Mouse (Mus musculus): Measurements from ENCODE around the gene B3galt4.

B3galt4 gene

DNA sequence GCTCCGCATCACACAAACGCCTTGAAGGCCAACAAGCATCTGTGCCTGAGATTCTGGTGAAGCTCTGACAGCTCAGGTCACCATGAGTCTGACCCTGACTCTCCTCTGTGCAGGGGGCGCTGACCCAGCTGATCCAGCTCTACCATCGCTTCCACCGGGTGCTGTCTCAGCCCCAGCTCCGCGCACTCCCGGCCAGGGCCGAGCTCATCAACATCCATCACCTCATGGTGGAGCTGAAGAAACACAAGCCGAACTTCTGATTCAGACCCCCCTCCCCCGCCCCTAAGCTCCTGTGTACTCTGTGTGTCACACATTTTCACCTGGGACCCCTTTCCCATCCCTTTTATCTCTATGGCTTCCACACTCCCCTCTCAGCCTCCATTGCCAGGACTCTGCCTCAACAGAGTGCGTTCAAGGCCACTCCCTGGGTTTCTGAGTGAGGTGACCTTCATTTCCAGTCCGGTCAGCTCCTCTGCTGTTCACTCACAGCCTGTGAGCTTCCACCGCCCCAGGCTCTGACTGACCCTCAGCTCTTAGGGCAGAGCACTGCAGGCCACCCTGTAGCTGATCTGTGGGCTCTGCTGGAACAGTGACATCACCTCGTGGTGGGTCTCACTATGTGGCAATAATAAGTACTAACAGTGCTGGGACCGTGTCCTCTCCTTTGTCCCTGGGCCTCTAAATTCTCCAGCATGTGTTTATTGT is 14.7 kb upstream of the B3galt4 start:
- DNase-seq, result no peak

DNA sequence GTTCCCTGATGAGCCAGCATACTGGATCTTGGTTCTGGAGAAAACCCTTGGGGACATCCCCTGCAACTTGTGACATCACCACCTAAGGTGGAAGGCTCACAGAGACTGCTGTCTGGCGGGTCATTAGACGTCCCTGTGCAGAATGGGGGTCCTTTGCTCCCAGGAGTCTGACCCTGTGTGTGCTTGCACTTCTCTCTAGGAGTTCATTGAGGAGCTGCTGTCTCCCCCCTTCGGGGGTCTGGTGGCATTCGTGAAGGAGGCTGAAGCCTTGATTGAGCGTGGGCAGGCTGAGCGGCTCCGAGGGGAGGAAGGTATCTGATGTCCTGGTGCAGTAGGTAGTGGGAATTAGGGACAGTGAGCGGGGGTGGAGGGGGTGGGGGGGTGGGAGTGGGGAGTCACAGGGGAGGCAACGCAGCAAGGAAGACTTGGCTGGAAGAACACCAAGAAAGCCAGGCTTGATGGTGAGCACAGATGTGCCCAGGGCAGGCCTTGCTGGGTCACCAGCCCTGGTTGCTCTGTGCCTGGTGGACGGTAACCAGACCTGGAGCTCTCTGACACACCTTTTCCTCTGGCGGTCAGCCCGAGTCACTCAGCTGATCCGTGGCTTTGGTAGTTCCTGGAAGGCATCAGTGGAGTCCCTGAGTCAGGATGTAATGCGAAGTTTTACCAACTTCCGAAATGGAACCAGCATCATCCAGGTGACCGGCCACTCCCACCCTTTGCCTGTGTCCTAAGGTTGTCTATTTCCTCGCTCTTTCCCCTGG is 14.0 kb upstream of the B3galt4 start:
- no peak for DNase-seq

DNA sequence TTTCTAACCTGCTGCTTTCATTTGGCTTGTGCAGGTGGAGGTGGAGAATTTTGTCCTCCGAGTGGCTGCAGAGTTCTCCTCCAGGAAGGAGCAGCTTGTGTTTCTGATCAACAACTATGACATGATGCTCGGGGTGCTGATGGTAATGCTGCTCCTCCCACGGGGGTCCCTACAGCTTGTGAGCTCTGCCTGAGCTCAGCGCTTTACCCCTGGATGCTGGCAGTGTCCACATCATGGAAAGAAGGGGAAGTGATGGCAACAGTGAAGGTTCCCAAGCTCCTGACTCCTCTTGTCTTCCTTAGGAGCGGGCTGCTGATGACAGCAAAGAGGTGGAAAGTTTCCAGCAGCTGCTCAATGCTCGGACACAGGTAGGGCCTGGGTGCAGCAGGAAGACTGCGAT is 11.6 kb upstream of the B3galt4 start:
- no peak for DNase-seq

DNA sequence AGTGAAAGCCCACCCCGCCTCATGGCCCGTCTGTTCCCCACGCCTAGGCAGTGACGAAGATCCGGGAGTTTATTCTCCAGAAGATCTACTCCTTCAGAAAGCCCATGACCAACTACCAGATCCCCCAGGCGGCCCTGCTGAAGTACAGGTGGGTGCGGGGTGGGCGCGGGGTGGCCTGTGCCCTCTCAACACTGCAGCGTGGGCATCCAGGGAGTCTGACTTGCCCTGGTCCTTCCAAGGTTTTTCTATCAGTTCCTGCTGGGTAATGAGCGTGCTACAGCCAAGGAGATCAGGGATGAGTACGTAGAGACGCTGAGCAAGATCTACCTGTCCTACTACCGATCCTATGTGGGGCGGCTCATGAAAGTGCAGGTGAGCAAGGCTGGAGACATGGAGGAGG is 8.7 kb upstream of the B3galt4 start:
- no peak for DNase-seq

DNA sequence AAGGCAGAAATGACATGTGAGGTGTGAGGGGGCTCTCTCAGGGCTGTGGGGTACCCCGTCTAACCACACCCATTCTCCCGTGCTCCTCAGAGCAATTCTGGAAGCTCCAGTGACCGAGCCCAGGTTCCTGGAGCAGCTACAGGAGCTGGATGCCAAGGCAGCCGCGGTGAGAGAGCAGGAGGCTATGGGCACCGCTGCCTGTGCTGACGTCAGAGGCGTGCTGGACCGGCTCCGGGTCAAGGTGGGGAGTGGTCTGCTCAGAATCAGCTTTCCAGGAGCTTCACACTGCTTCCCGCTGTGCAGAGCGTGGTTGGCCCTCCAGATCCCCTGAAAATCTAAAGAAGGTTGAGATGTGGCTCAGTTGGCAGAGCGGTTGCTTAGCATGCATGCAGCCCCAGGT is 7.8 kb upstream of the B3galt4 start:
- DNase-seq, result no peak

DNA sequence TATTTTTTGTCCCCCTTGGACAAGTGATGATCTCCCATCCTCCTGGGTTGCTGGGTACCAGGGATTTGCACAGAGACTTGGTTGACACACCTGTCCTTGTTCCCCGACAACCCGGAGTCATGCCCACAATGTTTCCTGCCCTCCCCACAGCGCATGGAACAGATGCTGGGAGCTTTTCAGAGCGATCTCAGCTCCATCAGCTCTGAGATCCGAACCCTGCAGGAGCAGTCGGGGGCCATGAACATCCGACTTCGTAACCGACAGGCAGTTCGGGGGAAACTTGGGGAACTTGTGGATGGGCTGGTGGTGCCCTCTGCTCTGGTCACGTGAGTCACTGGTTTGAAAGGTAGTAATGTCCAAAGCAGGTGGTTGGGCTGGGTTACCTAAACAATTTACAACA is 7.2 kb upstream of the B3galt4 start:
- no peak for DNase-seq

DNA sequence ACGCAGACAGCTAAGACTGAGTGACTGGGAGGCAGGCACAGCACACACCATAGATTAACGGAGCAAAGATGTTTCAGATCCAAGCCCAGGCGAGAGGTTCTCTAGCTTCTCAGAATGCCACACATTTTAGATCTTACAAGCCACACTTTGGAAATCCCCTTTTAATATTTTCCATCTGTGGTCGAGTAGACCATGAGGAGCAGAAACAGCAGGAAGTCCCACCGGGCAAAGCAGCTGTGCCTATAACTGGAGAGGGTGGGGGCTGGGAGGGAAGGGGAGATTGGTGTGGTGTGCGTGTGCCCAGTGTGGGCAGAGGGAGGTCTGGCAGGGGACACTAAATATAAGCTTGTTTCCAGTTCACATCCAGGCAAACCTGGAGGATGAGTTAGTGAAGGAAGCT is 6.2 kb upstream of the B3galt4 start:
- no peak for DNase-seq

DNA sequence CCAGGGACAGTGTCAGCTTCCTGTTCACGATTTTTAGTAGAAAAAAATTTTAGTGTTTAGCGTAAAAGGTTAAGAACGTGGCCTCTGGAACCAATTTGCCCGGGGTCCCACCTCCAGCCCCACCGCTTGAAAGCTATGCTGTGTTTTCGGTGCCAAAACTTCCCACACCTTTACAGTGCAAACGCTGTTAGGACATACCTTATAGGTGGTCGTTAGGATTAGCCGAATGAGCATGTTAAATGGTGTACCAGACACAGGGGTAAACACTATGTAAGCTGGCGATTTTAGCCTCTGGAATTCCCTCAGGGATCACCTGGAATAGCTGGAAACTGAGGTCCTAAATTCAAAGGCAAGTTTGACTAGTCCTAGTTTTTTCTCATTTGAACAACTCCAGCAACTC is 5.0 kb upstream of the B3galt4 start:
- DNase-seq, result no peak

DNA sequence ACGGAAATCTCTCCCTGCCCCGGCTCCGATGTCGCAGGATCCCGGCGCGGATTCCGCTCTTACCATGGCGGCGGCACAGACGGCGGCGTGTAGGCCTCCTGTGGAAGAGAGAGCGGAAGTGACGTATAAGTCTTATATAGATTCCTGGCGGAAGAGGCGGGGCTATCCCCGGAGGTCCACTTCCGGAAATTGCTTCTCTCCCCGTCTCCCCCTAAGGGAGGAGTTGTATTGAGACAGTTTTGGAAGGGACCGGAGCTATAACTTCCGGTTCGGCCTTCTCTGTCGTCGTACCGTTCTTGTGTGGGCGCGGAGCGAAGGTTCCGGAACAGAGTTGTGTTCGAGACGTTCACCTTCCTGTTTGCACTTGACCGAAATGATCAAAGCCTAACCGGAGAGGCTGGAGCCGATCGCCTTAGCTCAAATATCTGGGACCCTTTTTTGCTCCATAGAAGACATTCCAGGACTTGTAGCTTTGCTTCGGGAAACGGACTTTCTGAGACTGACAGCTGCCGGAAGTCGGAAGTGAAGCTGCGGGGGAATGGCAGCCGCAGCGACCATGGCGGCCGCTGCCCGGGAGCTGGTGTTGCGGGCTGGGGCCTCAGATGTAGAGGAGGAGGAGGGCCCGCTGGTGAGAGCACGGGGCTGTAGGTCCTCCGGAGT is 4.4 kb upstream of the B3galt4 start, which contains the start of the genes Vps52 and Rps18:
Gene Vps52 (plus strand): TSS at position 258 of the 660 bp plus-strand sequence.
Gene Rps18 (minus strand): TSS at position 447 of the 660 bp plus-strand sequence.
- DNase-seq, result peak; percentile 97 to 98

DNA sequence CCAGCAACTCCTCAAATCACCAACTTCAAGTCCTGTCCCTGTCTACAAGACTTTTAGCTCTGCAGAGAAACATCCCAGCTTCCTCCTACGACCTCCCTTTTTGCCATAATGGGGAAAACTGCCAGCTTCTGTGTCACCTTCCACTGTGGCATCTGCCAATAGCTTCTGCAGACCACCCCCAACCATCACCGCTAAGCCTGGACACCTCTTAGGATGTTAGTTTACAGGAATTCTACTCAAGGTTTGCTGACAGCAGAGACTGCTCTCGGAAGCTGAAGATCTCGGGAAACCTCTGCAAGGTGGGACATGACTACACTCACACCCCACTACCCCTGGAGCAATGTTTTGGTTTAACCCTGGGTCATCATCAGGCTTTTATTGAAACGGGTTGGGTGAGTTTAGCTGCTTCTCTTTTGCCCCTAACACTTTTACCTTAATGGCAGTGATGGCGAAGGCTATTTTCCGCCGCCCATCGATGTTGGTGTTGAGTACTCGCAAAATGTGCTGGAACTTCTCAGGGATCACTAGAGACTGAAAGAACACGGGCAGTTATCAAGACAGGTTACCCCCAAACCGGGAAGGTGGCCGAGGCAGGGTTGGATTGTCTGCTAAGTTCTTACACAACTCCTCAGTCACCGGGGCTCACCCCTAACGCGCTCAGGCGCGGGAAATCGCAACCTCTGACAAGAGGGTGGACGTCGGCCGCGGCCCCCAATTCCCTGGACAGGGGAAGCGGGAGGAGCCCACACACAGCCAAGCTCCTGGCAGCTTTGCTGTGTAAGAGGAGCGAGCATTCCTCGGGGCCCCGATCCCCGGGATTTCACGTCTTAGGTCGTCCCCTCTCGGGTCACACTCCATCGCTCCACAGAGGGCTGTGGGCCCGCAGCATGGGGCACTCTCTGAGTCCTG is 3.6 kb upstream of the B3galt4 start:
- peak; percentile 3 to 44 for DNase-seq

DNA sequence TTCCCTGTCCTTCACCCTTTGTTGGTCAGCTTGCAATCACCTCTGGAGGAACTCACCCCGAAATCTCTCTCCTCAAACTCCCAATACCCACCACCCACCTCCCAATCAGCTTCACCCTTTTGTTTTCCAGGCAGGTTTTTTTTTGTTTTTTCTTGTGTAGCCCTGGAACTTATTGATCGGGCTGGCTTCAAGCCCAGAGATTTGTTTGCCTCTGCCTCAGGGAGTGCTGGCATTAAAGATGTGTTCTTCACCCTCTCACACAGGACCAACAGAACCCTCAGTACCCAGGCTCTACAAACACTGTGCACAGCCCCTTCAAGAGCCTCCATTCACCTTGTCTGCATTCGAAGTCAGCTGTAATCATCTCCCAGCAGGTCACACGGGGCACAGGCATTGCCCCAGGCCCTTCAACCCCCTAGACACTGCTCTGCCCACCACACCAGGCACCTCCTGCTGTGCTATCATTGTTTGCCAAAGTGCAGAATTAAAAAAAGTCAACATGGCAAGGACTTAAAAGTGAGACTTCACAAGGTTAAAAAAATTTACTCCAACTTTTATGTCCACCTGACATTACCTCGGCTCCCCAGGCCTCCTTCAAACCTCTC is 2.8 kb upstream of the B3galt4 start:
- DNase-seq, result no peak

DNA sequence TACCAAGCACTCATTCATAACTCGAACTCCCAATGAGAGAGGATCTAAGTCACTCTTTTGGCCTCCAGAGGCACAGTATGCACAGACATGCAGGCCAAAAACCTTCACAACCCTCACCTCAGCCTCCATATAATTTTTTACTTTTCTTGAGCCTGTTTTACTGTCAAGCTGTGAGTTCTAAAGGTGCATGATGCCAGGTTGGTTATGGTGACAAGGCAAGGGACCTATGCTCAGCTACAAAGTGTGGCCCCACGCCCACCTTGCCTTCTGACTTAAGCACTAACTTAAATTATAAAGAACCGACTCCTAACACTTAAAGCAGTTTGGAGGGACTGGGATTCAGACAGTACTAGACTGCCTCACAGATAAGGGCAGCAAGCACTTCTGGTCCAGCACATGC is 2.0 kb upstream of the B3galt4 start:
- no peak for DNase-seq

DNA sequence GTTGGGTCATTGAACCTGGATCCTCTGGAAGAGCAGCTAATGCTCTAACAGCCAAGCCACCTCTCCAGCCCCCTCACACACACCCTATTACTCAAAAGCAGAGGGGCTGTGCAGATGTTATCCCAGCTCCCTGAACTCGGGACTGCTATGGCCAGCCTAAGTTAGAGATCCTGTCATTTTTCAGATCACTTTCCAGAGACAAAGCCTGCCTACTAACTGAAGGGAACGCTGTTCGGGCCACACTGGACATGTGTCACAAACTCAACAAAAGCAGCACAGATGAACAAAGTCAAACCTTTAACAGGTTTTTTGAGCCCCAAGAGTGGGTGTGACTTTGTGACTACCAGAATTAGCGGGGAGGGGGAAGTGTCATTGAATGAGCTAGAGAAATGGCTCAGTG is 1.6 kb upstream of the B3galt4 start:
- no peak for DNase-seq

DNA sequence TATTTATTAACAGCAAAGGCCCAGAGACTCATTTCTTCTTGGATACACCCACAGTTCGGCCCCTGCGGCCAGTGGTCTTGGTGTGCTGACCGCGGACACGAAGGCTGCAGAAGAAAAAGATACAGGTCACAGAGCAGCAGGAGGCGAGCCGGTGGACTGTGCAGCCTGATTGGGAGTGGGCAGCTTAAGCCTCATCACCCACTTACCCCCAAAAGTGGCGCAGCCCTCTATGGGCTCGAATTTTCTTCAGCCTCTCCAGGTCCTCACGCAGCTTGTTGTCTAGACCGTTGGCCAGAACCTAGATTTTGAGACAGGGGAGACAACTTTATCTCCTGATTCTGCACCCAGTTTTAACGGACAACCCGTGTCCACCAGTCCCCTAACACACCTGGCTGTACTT is 727 bp upstream of the B3galt4 start:
- peak in 1 of 2 experiments; percentile 3 for DNase-seq

DNA sequence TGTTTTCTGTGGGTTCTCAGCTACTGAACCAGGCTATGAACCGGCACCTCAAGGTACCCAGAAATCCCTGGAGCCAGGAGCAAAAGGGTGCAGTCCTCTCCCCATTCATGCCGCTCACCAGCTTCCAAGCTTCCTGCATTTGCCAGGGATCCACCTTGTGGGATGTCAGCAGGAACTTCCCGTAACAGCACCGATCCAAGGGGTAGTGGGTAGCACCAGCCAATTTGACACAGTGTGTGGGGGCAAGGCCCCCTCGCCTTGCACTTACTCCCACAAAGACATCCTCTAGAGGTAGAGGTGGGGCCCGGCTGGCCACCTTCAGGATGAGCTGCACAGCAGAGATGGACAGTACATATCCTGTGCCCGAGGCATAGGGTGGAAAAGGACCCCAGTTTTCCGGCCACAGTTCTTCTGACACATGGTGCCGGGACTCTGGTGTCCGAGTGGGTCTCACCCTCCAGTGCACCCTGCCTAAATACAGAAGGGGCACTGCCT is 1.1 kb downstream of the B3galt4 start:
- no peak for DNase-seq

DNA sequence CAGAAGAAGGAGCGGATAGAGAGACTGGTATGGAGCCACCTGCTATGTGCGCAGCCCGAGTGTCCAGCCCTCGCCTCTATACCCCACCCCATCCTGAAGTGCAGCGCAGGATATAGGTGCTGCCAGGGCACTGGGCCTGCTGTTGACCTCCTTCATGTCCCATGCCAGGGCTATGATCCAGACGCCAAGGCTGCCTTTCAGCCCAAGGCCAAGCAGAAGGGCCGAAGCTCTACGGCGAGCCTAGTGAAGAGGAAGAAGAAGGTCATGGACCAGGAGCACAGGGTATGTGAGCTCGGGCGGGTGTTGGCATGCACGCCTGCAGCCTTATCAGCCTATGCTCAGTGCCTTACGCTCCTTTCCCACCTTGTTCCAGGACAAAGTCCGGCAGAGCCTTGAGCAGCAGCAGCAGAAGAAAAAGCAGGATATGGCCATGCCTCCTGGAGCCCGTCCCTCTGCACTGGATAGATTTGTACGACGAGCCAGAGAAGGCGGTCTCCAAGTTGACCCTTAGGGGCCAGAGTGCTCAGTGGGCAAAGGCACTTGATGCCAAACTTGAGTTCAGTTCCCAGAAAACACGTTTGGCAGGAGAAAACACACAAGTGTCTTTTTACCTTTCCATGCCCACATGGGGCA is 2.3 kb downstream of the B3galt4 start:
- no peak for DNase-seq

DNA sequence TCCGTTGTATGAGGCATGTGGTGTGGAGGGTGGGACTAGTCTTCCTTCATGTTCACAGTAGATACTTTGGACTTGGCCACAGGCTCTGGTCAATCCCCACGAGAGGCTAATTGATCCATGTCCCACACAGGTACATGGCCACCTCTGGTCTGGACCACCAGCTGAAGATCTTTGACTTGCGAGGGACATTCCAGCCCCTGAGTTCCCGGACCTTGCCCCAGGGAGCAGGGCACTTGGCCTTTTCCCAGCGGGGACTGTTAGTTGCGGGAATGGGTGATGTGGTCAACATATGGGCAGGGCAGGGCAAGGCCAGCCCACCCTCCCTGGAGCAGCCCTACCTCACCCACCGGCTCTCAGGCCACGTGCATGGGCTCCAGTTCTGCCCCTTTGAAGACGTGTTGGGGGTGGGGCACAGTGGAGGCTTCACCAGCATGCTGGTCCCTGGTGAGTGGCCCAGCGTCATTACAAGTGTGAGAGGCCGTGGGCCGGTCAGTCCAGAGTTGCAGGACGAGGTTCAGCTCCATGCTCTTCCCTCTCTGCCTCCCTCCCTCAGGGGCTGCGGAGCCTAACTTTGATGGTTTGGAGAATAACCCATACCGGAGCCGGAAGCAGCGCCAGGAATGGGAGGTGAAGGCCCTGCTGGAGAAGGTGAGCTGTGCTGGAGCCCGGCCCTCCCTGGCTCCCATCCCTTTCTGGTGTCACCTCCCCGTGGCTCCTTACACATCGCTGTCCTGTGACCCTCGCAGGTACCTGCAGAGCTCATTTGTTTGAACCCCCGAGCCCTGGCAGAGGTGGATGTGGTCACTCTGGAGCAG is 3.0 kb downstream of the B3galt4 start:
- no peak for DNase-seq

DNA sequence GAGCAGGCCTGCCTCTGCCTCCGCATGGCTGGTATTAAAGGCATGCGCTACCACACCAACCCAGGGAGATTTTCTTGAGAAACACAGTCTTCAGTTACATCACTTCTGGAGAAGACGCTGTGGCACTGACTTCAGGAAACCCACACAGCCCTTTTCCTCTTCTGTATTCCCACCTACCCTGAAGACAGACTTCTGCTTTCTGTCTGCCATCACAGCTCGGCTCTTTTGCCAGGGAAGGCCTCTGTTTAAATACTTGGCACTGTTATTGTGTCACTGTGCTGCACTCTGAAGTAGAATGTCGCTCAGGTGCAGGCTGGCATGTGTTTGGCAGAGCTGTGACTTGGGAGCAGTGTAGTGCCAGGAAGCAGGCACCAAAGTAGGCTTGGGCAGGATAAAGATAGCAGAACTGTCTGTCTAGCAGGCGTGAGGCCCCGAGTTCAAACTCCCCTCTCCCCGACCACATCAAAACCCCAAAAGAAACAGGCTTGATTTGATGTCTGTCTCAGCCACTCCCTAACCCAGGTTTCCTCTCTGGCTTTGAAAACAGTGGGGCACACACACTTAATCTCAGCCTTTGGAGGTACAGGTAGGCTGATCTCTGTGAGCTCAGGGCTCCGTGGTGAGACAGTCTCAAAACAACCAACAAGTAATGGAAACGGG is 3.7 kb downstream of the B3galt4 start:
- no peak for DNase-seq

DNA sequence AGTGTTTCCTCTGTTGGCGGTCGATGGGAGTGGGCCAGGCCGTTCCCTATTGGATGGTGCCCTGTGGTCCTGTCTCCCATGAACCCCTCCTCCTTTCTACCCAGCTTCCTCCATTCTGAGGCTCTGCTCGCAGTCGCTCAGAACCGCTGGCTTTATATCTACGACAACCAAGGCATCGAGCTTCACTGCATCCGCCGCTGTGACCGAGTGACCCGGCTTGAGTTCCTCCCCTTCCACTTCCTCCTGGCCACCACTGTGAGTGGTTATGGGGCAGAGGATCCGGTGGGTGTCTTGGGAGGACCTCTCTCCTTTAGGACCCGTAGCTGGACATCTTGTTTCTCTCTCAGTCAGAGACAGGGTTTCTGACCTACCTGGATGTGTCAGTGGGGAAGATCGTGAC is 7.8 kb downstream of the B3galt4 start:
- no peak for DNase-seq

DNA sequence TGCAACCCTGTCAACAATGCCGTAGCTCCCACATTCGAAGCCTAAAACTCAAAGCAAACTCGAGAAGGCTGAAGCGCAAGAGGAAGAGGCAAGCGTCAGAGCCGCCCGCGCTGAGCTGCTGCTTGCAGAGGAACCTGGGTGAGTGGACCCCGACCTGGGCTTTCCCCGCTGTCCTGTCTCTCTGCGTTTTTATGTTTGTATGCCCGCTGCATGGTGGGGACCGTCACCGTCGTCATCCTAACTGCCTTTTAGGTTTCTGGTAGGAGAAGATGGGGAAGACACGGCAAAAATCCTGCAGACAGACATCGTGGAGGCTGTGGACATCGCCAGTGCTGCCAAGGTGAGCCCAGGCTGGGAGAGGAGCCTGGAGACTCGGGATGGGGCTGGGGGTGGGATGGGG is 9.9 kb downstream of the B3galt4 start:
- no peak for DNase-seq

Data from lung, adult 18-20 months (tissue).